Mouse (Mus musculus) embryonic facial prominence, embryonic 11.5 days (tissue): ENCODE measurements around the gene Harbi1. TPM values are rescaled to one million over a fixed set of nuclear protein-coding genes. Genes with fewer than 3 reads are reported as not detected.
"Not testable (repeated sequence)": the region's sequence is repeated elsewhere in the genome, so short reads cannot be mapped to it uniquely, and the experiment has no call there.

Experiments used
- ATAC-seq: fragments of 200-750 bp; cut with Nextera tagmentation; replicated peaks from 2 replicates; pipeline ENCODE4 v1.8.0; 2017; ENCODE audit warnings: low read depth; ENCODE audit not compliant: insufficient number of reproducible peaks, low FRiP score, low TSS enrichment
- DNase-seq: peaks from one replicate; pipeline ENCODE4 v3.0.0-alpha.2; 2015; ENCODE audit warnings: low spot score
- H3K27ac ChIP-seq: fragments of 300-500 bp; sonication (generic); replicated peaks from 2 replicates; pipeline ENCODE4 v1.5.1; 2014; ENCODE audit warnings: mild to moderate bottlenecking, low read depth, low read length, control low read depth
- H3K27me3 ChIP-seq: fragments of 300-500 bp; sonication (generic); 2 replicates; pipeline ENCODE4 v1.6.1; 2014; ENCODE audit warnings: mild to moderate bottlenecking, low read length, moderate library complexity, mixed read lengths; ENCODE audit not compliant: control insufficient read depth, insufficient read depth
- H3K36me3 ChIP-seq: fragments of 300-500 bp; sonication (generic); replicated peaks from 2 replicates; pipeline ENCODE4 v1.6.1; 2014; ENCODE audit warnings: low read depth, mild to moderate bottlenecking, low read length, moderate library complexity, mixed read lengths; ENCODE audit not compliant: control insufficient read depth, insufficient read depth
- H3K4me1 ChIP-seq: fragments of 300-500 bp; sonication (generic); 2 replicates; pipeline ENCODE4 v1.6.1; 2014; ENCODE audit warnings: low read length, mixed read lengths; ENCODE audit not compliant: control insufficient read depth, insufficient read depth
- H3K4me2 ChIP-seq: fragments of 300-500 bp; sonication (generic); 2 replicates; pipeline ENCODE4 v1.6.1; 2014; ENCODE audit warnings: low read depth, mild to moderate bottlenecking, control low read depth, low read length, moderate library complexity
- H3K4me3 ChIP-seq: fragments of 300-500 bp; sonication (generic); 2 replicates; pipeline ENCODE4 v1.5.1; 2014; ENCODE audit warnings: low read depth, low read length, control low read depth
- H3K9ac ChIP-seq: fragments of 300-500 bp; sonication (generic); replicated peaks from 2 replicates; pipeline ENCODE4 v1.6.1; 2014; ENCODE audit warnings: mild to moderate bottlenecking, control low read depth, low read length
- H3K9me3 ChIP-seq: fragments of 300-500 bp; sonication (generic); replicated peaks from 2 replicates; pipeline ENCODE4 v1.6.1; 2016; ENCODE audit warnings: mild to moderate bottlenecking, low read length, inconsistent platforms, mixed read lengths; ENCODE audit not compliant: control insufficient read depth
- WGBS: fragments of 180-500 bp; shearing (Covaris S2); extraction: QIAGEN DNeasy Blood & Tissue Kit; methylation state at CpG from one replicate; pipeline ENCODE4 v1.1.7; 2014; 5-methylcytosine and 5-hydroxymethylcytosine counted together
- polyA plus RNA-seq: library from polyadenylated mRNA; unstranded; fragments of >200 nt; fragmentation: Nextera tagmentation; extraction: Ambion mirVana; gene quantifications from 2 replicates; pipeline ENCODE4 v1.2.1, GENCODE M21; 2014

The Harbi1 gene
- polyA plus RNA-seq, 1 experiment from 2014 or later: 22.2 TPM

DNA sequence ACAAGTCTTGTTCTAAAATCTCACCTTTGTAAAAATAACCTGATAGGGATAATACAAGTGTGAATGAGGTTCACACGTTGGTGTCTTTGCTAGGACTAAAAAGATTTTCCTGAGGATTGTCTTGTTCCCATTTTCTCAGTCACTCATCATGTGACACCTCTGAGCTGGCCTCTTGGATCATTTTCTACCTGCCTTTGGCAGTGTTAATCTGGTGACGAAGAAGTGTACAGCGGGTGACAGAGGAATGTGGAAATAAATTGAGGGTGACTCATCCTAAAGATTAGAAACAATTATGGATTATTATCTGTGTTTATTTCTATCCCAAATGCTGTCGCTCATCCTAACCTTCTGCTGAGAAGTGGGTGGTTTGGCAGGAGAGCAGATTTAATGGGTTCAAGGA, 12.7 kb downstream of the Harbi1 start:
- WGBS: 74% methylated on average over 4 of the region's 4 CpGs
- Histone ChIP-seq H3K9me3 (no peaks in the 10 kb centered on the region), H3K27me3 (no peaks in the 10 kb centered on the region), H3K4me2 (no peak overlapping the region), H3K4me3 (no peak overlapping the region), H3K4me1 (no peaks in the 10 kb centered on the region), H3K27ac (no peak overlapping the region), H3K9ac (no peak overlapping the region), H3K36me3 (no peaks in the 10 kb centered on the region; the same call in 1 of the 2 replicates)
- ATAC-seq (no peak), DNase-seq (no peak)

DNA sequence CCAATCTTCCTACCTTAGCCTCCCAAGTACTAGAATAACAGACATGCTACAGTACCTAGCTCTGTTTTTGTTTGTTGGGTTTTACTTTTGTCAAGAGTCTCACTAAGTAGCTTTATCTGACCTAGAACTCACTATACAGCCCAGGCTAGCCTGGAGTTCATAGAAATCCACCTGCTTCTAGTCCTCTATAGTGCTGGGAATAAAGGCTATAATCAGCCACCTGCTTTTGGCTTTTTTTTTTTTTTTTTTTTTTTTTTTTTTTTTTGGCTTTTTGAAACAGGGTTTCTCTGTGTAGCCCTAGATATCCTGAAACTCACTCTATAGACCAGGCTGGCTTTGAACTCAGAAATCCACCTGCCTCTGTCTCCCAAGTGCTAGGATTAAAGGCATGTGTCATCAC, 13.3 kb downstream of the Harbi1 start:
- Histone ChIP-seq H3K36me3 (no peaks in the 10 kb centered on the region; the same call in 1 of the 2 replicates), H3K4me3 (no peak overlapping the region), H3K9me3 (no peaks in the 10 kb centered on the region), H3K4me1 (no peaks in the 10 kb centered on the region), H3K27me3 (no peaks in the 10 kb centered on the region), H3K27ac (no peak overlapping the region), H3K9ac (no peak overlapping the region), H3K4me2 (no peak overlapping the region)
- no peak for DNase-seq
- ATAC-seq: no peak

DNA sequence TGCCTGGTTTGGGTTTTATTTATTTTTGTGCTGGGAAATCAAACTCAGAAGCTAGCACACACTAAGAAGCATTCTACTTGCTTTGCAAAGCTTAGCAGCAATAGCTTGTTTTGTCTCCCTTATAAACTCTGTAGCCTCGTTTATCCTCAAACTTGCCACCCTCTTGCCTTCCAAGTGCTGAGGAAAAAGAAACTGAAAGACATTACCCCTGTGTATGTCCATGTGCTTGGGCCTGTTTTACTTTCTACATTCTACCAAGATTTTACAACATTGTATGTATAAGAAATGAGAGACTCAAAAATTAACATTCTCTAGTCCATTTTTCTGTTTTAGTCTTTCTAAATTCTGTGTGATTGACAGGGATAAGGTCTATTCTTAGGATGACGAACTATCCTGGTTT, 14.1 kb downstream of the Harbi1 start:
- DNase-seq (no peak), ATAC-seq (no peak)
- H3K9me3 ChIP-seq: no peaks in the 10 kb centered on the region
- H3K4me2 ChIP-seq: no peak overlapping the region
- H3K4me3 ChIP-seq: no peak overlapping the region
- H3K36me3 ChIP-seq: no peaks in the 10 kb centered on the region; the same call in 1 of the 2 replicates
- H3K4me1 ChIP-seq: no peaks in the 10 kb centered on the region
- H3K27me3 ChIP-seq: no peaks in the 10 kb centered on the region
- no peak overlapping the region for H3K27ac ChIP-seq
- WGBS: 67% methylated on average over 2 of the region's 2 CpGs
- H3K9ac ChIP-seq: no peak overlapping the region

DNA sequence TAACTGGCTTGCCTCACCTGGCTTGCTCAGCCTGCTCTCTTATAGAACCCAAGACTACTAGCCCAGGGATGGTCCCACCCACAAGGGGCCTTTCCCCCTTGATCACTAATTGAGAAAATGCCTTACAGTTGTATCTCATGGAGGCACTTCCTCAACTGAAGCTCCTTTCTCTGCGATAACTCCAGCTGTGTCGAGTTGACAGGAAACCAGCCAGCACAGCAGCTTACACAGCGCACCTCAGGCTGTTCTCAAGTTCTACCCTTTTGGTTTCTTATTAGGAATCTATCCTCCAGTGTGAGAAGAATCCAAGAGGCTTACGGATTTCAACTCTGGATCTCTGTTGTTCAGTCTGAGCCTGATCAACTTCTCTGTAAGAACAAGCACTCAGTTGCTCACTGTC, 14.8 kb downstream of the Harbi1 start:
- not testable (repeated sequence) for H3K4me2 ChIP-seq, H3K36me3 ChIP-seq, DNase-seq, H3K9me3 ChIP-seq, H3K27me3 ChIP-seq, H3K4me1 ChIP-seq, H3K4me3 ChIP-seq, H3K27ac ChIP-seq, H3K9ac ChIP-seq, ATAC-seq
- WGBS: 51% methylated on average over 4 of the region's 4 CpGs

DNA sequence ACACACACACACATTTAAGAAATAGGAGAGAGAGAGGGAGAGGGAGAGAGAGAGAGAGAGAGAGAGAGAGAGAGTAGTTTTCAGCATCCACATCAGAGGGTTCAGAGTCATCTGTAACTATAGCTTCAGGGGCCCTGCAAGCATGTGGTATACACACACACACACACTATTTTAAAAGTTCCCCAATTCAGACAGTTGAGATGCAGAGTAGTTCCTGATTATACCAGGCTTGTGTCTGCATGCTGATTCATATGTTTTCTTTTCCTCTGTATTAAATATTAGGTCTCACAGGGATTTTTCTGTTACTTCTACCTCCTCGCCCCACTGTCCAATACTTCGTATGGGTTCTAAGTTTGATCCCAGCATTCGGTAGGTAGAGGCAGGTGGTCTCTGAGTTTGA, 16.4 kb downstream of the Harbi1 start:
- ATAC-seq (no peak), DNase-seq (no peak)
- Histone ChIP-seq H3K4me3 (no peak overlapping the region), H3K4me2 (no peak overlapping the region), H3K9ac (no peak overlapping the region), H3K27ac (no peak overlapping the region), H3K36me3 (no peaks in the 10 kb centered on the region), H3K9me3 (no peaks in the 10 kb centered on the region), H3K27me3 (no peaks in the 10 kb centered on the region), H3K4me1 (no peaks in the 10 kb centered on the region)
- WGBS: 84% methylated on average over 3 of the region's 3 CpGs

DNA sequence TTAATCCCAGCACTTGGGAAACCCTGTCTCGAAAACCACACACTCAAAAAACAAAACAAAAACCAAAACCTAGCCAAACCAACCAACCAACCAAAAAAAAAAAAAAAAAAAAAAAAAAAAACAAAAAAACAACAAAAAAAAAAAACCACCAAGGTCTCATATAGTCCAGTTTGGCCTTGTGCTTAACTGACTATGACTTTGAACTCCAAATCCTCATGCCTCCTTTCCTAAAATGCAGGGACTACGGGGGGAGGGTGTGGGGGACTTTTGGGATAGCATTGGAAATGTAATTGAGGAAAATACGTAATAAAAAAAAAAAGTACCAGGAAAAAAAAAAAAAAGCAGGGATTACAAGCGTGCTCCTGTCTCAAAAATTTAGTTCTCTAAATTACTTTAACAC, 18.9 kb downstream of the Harbi1 start:
- ATAC-seq (no peak), DNase-seq (no peak)
- Histone ChIP-seq H3K4me2 (no peak overlapping the region; the same call in 1 of the 2 replicates), H3K9ac (no peak overlapping the region), H3K4me1 (no peaks in the 10 kb centered on the region), H3K9me3 (no peaks in the 10 kb centered on the region), H3K27me3 (no peaks in the 10 kb centered on the region), H3K36me3 (no peaks in the 10 kb centered on the region), H3K27ac (no peak overlapping the region), H3K4me3 (peak overlapping the region; percentile 88)
- WGBS: 19% methylated on average over 4 of the region's 4 CpGs

DNA sequence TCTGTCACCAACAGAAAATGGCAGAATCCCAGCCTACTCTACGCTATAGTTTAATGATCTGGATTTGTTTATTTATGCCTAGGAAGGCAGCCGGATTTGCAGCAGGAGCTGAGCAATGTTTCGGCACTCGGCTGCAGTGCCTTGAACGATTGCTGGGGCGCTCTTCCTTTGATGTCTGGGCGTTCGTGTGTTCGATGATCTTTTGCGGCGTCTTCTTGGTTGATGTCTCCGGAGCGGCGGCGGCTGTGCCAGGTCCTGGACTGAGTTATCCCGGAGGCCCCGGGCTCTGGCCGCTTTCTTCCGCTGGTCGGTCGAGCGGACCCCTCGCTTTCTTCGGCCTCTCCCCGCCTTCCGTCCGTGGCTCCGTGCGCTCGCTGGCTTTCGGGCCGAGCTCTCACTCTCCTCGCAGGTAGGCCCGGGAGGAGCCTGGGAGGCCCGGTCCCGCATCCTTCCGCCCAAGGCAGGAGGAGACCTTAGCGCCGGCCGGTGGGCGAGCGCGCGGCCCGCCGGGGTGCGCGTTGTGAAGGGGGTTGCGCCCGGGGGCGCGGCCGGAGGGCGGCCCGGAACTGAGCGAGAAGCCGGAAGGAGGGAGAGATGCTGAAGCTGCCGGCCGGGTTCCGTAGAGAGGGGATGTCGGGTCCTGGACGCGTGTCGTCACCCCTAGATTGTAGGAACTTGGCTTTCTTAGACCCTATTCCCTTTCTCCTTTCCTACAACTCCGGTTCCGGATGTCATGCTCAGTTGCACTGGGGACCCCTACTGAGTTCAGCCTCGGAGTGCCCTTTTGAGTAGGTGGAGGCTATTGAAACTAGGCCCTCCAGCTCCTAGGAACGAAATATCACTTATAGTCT, 19.5 kb downstream of the Harbi1 start, which contains the start of gene Ambra1:
Gene Ambra1 (plus strand): TSS at position 164 of the 851 bp plus-strand sequence.
- DNase-seq: peak; percentile 96
- peak within 1 kb of the TSS; percentile 88 for H3K4me3 ChIP-seq
- peak; percentile 83 for ATAC-seq
- peak within 1 kb of the TSS; percentile 45 for H3K4me2 ChIP-seq
- H3K4me1 ChIP-seq: no peaks in the 10 kb centered on the region
- WGBS: under 1% methylated on average over 68 of the region's 68 CpGs
- peak within 1 kb of the TSS; percentile 79 for H3K27ac ChIP-seq
- no peaks in the 10 kb centered on the region for H3K36me3 ChIP-seq
- H3K9ac ChIP-seq: peak within 1 kb of the TSS; percentile 93
- no peaks in the 10 kb centered on the region for H3K9me3 ChIP-seq
- H3K27me3 ChIP-seq: no peaks in the 10 kb centered on the region

DNA sequence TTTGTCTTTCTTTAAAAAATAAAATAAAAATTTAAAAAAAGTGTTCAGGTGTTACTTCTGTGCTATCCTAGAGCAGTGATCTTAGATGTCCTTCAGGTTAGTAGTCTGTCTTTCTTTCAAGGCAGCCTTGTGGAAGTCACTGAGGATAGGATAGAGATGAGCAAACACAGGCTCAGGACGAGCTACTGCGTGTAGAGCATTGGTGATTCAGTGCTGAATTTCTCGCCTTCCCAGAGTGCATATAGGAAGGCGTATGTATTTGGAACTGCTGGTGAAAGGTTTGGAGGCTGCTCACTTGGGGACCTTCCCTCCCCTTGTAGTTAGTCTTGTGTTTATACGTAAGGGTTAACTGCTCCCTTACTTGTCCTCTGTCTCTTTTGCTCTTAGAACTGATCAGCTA, 24.6 kb downstream of the Harbi1 start:
- Histone ChIP-seq H3K4me1 (no peaks in the 10 kb centered on the region), H3K27ac (no peak overlapping the region), H3K36me3 (no peaks in the 10 kb centered on the region), H3K4me3 (no peak overlapping the region), H3K9ac (no peak overlapping the region), H3K9me3 (no peaks in the 10 kb centered on the region), H3K27me3 (no peaks in the 10 kb centered on the region), H3K4me2 (no peak overlapping the region)
- 93% methylated on average over 5 of the region's 5 CpGs for WGBS
- DNase-seq (no peak), ATAC-seq (no peak)
